Mouse (Mus musculus): ENCODE results near the gene Duxf3. TPM values are rescaled to one million over a fixed set of nuclear protein-coding genes. Genes with fewer than 3 reads are reported as not detected.

Gene Duxf3
- total and polyA plus RNA-seq, 3 experiments, result not detected

DNA sequence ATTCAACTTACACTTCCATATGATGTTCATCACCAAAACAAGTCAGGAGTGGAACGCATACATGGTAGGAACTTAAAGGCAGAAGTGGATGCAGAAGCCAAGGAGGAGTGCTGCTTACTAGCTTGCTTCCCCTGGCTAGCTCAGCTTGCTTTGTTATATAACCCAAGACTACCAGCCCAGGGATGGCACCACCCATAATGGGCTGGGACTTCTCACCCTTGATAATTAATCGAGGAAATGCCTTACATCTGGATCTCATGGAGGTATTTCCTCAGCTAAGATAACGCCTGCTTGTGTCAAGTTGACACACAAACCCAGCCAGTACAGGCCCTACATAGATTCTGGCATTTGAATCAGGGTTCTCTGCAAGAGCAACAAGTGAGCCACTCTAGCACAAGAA, 15.1 kb downstream of the Duxf3 start:
- H3K36me3 ChIP-seq (ENCODE audit: control insufficient read depth in 1 of 2, insufficient read depth in 2 of 2, low read length in 2 of 2), result no peaks in the 10 kb centered on the region
- TF ChIP-seq CHD2 (IDR thresholded peaks at IDR 0.05; ENCODE audit: low read length) (no peak), ETS1 (IDR thresholded peaks at IDR 0.05; ENCODE audit: low read depth, low read length) (no peak), ZC3H11A (IDR thresholded peaks at IDR 0.05; ENCODE audit: low read depth, low read length) (no peak), NRF1 (IDR thresholded peaks at IDR 0.05; ENCODE audit: insufficient read depth, low read depth, low read length, poor library complexity, severe bottlenecking) (no peak), MAZ (IDR thresholded peaks at IDR 0.05; ENCODE audit: low read depth, low read length) (no peak), POLR2AphosphoS2 (IDR thresholded peaks at IDR 0.05; ENCODE audit: low read length) (no peak), ZKSCAN1 (IDR thresholded peaks at IDR 0.05; ENCODE audit: low read depth, low read length) (no peak), TAL1 (IDR thresholded peaks at IDR 0.05; ENCODE audit: low read length) (no peak), SMC3 (IDR thresholded peaks at IDR 0.05; ENCODE audit: low read depth, low read length) (no peak), POLR2AphosphoS5 (IDR thresholded peaks at IDR 0.05; ENCODE audit: borderline replicate concordance, low read depth, low read length) (no peak), POLR2A (IDR thresholded peaks at IDR 0.05; ENCODE audit: control insufficient read depth in 1 of 2, insufficient read depth in 1 of 2, low read depth in 1 of 2, low read length in 2 of 2, poor library complexity in 1 of 2) (no peak), NELFE (IDR thresholded peaks at IDR 0.05; ENCODE audit: low read depth, low read length) (no peak), GABPA (IDR thresholded peaks at IDR 0.05; ENCODE audit: low read depth, low read length) (no peak), USF2 (IDR thresholded peaks at IDR 0.05; ENCODE audit: borderline replicate concordance in 1 of 2, insufficient read depth in 1 of 2, low read depth in 1 of 2, low read length in 2 of 2) (no peak), RCOR1 (IDR thresholded peaks at IDR 0.05; ENCODE audit: low read depth, low read length) (no peak)
- DNase-seq (ENCODE audit: low read depth, low spot score), result no peak
- no peak overlapping the region for H3K4me3 ChIP-seq (ENCODE audit: control insufficient read depth in 1 of 2, insufficient read depth in 1 of 2, low read depth in 2 of 2, low read length in 2 of 2)
- no peaks in the 10 kb centered on the region for H3K4me1 ChIP-seq (ENCODE audit: control insufficient read depth in 1 of 2, insufficient read depth in 2 of 2, low read length in 2 of 2)
- H3K9ac ChIP-seq (ENCODE audit: control insufficient read depth, low read depth, low read length, poor library complexity, severe bottlenecking), result no peak overlapping the region
- H3K9me3 ChIP-seq (replicated peaks; ENCODE audit: insufficient read depth, low read length), result no peaks in the 10 kb centered on the region
- H3K27ac ChIP-seq (ENCODE audit: control insufficient read depth, low read depth, low read length), result no peak overlapping the region
- H3K27me3 ChIP-seq (ENCODE audit: control insufficient read depth in 1 of 2, insufficient read depth in 2 of 2, low read length in 2 of 2), result no peaks in the 10 kb centered on the region
- H3K79me2 ChIP-seq (ENCODE audit: control insufficient read depth, insufficient read depth, low read length, poor library complexity), result no peaks in the 10 kb centered on the region

GRCm38 (mm10) chr10:58215353-58215752, 17.1 kb downstream of the Duxf3 start:
- no peaks in the 10 kb centered on the region for H3K4me1 ChIP-seq (ENCODE audit: control insufficient read depth in 1 of 2, insufficient read depth in 2 of 2, low read length in 2 of 2)
- no peak overlapping the region for H3K4me3 ChIP-seq (ENCODE audit: control insufficient read depth in 1 of 2, insufficient read depth in 1 of 2, low read depth in 2 of 2, low read length in 2 of 2)
- H3K9ac ChIP-seq (ENCODE audit: control insufficient read depth, low read depth, low read length, poor library complexity, severe bottlenecking), result no peak overlapping the region
- DNase-seq (ENCODE audit: low read depth, low spot score), result no peak
- TF ChIP-seq MEF2A (IDR thresholded peaks at IDR 0.05; ENCODE audit: extremely low read depth, insufficient replicate concordance, low read depth, low read length, poor library complexity, severe bottlenecking) (no peak), POLR2AphosphoS2 (IDR thresholded peaks at IDR 0.05; ENCODE audit: low read length) (no peak), ETS1 (IDR thresholded peaks at IDR 0.05; ENCODE audit: low read depth, low read length) (no peak), SIN3A (IDR thresholded peaks at IDR 0.05; ENCODE audit: low read length) (no peak), ZNF384 (IDR thresholded peaks at IDR 0.05; ENCODE audit: low read depth, low read length) (no peak), ELF1 (IDR thresholded peaks at IDR 0.05; ENCODE audit: low read depth, low read length) (no peak), TAL1 (IDR thresholded peaks at IDR 0.05; ENCODE audit: low read length) (no peak), NELFE (IDR thresholded peaks at IDR 0.05; ENCODE audit: low read depth, low read length) (no peak), ZMIZ1 (IDR thresholded peaks at IDR 0.05; ENCODE audit: low read depth, low read length) (no peak), ZKSCAN1 (IDR thresholded peaks at IDR 0.05; ENCODE audit: low read depth, low read length) (no peak), MAZ (IDR thresholded peaks at IDR 0.05; ENCODE audit: low read depth, low read length) (no peak), RCOR1 (IDR thresholded peaks at IDR 0.05; ENCODE audit: low read depth, low read length) (no peak), POLR2AphosphoS5 (IDR thresholded peaks at IDR 0.05; ENCODE audit: borderline replicate concordance, low read depth, low read length) (no peak), MXI1 (IDR thresholded peaks at IDR 0.05; ENCODE audit: low read depth, low read length) (no peak)
- no peak overlapping the region for H3K27ac ChIP-seq (ENCODE audit: control insufficient read depth, low read depth, low read length)
- H3K36me3 ChIP-seq (ENCODE audit: control insufficient read depth in 1 of 2, insufficient read depth in 2 of 2, low read length in 2 of 2), result no peaks in the 10 kb centered on the region
- no peaks in the 10 kb centered on the region for H3K9me3 ChIP-seq (replicated peaks; ENCODE audit: insufficient read depth, low read length)
- H3K27me3 ChIP-seq (ENCODE audit: control insufficient read depth in 1 of 2, insufficient read depth in 2 of 2, low read length in 2 of 2), result no peaks in the 10 kb centered on the region
- H3K79me2 ChIP-seq (ENCODE audit: control insufficient read depth, insufficient read depth, low read length, poor library complexity), result no peaks in the 10 kb centered on the region
